Mouse (Mus musculus) left cerebral cortex, adult 2 months (tissue): ENCODE measurements around the gene 6030408B16Rik. TPM values are rescaled to one million over a fixed set of nuclear protein-coding genes. Genes with fewer than 3 reads are reported as not detected.
"Not testable (repeated sequence)": the region's sequence is repeated elsewhere in the genome, so short reads cannot be mapped to it uniquely, and the experiment has no call there.

Experiments
- DNase-seq, 2 experiments: peaks; one replicate each; pipeline ENCODE4 v3.0.0; 2021 to 2022; ENCODE audit warnings: low spot score in 2 of 2, mixed read lengths in 1 of 2; ENCODE audit errors: extremely low spot score in 1 of 2
- H3K27ac ChIP-seq: fragments of 200-600 bp; 2 replicates; pipeline ENCODE4 v1.8.1; 2022
- H3K4me3 ChIP-seq: fragments of 200-600 bp; 2 replicates; pipeline ENCODE4 v1.8.1; 2022
- CTCF ChIP-seq: fragments of 200-600 bp; IDR thresholded peaks from 2 replicates; pipeline ENCODE4 v1.8.1; 2022; ENCODE audit warnings: antibody characterized with exemption, mild to moderate bottlenecking, moderate library complexity
- intact Hi-C: fragments of 180-260 bp; cut with DNase I; formaldehyde crosslinking; loops from one replicate; pipeline ENCODE4 v1.15.1; 2025
- total RNA-seq, 2 experiments: library from RNA; stranded (reverse); gene quantifications; 2 replicates each; pipeline ENCODE4 v1.2.3; 2021

Gene 6030408B16Rik
- total RNA-seq, 2 experiments from 2014 or later, result 0.30 to 0.41 TPM

GRCm38 (mm10) chr15:101318889-101319765 is 26.1 kb downstream of the 6030408B16Rik start:
- intact Hi-C loops, result loop anchor here (5.0 kb wide), 1 partner anchor 97 kb away; the partner anchor contains the start of gene Grasp
- H3K27ac ChIP-seq, result no peak overlapping the region
- no peak for TF ChIP-seq CTCF
- H3K4me3 ChIP-seq, result no peak overlapping the region
- no peak for DNase-seq

- no peak overlapping the region for H3K4me3 ChIP-seq
- no peak overlapping the region for H3K27ac ChIP-seq
- TF ChIP-seq CTCF, result no peak
- no peak for DNase-seq
- intact Hi-C loops, result no loop called here
These were observed 27.1 kb downstream of the 6030408B16Rik start for GRCm38 (mm10) chr15:101320010-101320617.

GRCm38 (mm10) chr15:101320618-101321041 is 27.6 kb downstream of the 6030408B16Rik start:
- no peak overlapping the region for H3K4me3 ChIP-seq
- intact Hi-C loops, result no loop called here
- no peak for DNase-seq
- H3K27ac ChIP-seq, result no peak overlapping the region
- TF ChIP-seq CTCF, result no peak

GRCm38 (mm10) chr15:101321126-101321525 is 28.1 kb downstream of the 6030408B16Rik start:
- no peak overlapping the region for H3K4me3 ChIP-seq
- intact Hi-C loops, result no loop called here
- no peak for TF ChIP-seq CTCF
- DNase-seq, result no peak
- no peak overlapping the region for H3K27ac ChIP-seq

- no peak for TF ChIP-seq CTCF
- intact Hi-C loops, result no loop called here
- Histone ChIP-seq H3K4me3 (no peak overlapping the region), H3K27ac (no peak overlapping the region)
- no peak for DNase-seq
These were observed 29.1 kb downstream of the 6030408B16Rik start for GRCm38 (mm10) chr15:101322106-101322505.

GRCm38 (mm10) chr15:101322640-101323039 is 29.6 kb downstream of the 6030408B16Rik start:
- Histone ChIP-seq H3K27ac (no peak overlapping the region), H3K4me3 (no peak overlapping the region)
- intact Hi-C loops, result no loop called here
- no peak for TF ChIP-seq CTCF
- DNase-seq, result no peak

- intact Hi-C loops, result no loop called here
- TF ChIP-seq CTCF, result no peak; the same call in 1 of the 2 replicates
- no peak overlapping the region for H3K27ac ChIP-seq
- DNase-seq, result no peak
- no peak overlapping the region for H3K4me3 ChIP-seq
These were observed 30.5 kb downstream of the 6030408B16Rik start for GRCm38 (mm10) chr15:101323511-101323910.

- H3K4me3 ChIP-seq, DNase-seq, intact Hi-C loops, H3K27ac ChIP-seq: not testable (repeated sequence)
These were observed 31.4 kb downstream of the 6030408B16Rik start for GRCm38 (mm10) chr15:101324409-101324808.

- TF ChIP-seq CTCF, result no peak
- Histone ChIP-seq H3K27ac (no peak overlapping the region), H3K4me3 (no peak overlapping the region)
- no peak for DNase-seq
- intact Hi-C loops, result no loop called here
These were observed 33.1 kb downstream of the 6030408B16Rik start for GRCm38 (mm10) chr15:101325991-101326534.

GRCm38 (mm10) chr15:101327282-101327681 is 34.3 kb downstream of the 6030408B16Rik start:
- peak; percentile 89 for TF ChIP-seq CTCF
- H3K4me3 ChIP-seq, result no peak overlapping the region
- intact Hi-C loops, result loop anchor here (1.0 kb wide), 1 partner anchor 657 kb away; no protein-coding TSS in a partner anchor
- no peak overlapping the region for H3K27ac ChIP-seq
- DNase-seq, result peak; percentile 82 to 90

- Histone ChIP-seq H3K4me3 (no peak overlapping the region), H3K27ac (no peak overlapping the region)
- intact Hi-C loops, result no loop called here
- TF ChIP-seq CTCF, result no peak
- DNase-seq, result no peak
These were observed 36.0 kb downstream of the 6030408B16Rik start for GRCm38 (mm10) chr15:101328876-101329563.

- H3K4me3 ChIP-seq, result no peak overlapping the region
- intact Hi-C loops, result no loop called here
- no peak for TF ChIP-seq CTCF
- H3K27ac ChIP-seq, result no peak overlapping the region
- no peak for DNase-seq
These were observed 36.5 kb downstream of the 6030408B16Rik start for GRCm38 (mm10) chr15:101329564-101329892.
